Mouse (Mus musculus): ENCODE data around the gene Rps2.
"Not testable (repeated sequence)": the region's sequence is repeated elsewhere in the genome, so short reads cannot be mapped to it uniquely, and the experiment has no call there.

Gene Rps2

GRCm38 (mm10) chr17:24717943-24718342 is at the start of gene Rps2, which contains the start of gene Rnf151:
Gene Rps2, plus strand, starts transcription at chr17:24718116.
Gene Rnf151, minus strand, starts transcription at chr17:24718063.
- no peak for DNase-seq (ENCODE audit: low spot score)

- DNase-seq (ENCODE audit: low spot score) = not testable (repeated sequence)
Measured at GRCm38 (mm10) chr17:24669214-24669544, 48.7 kb upstream of the Rps2 start.

GRCm38 (mm10) chr17:24669545-24670245 is 48.2 kb upstream of the Rps2 start, which contains the start of gene Zfp598:
Gene Zfp598, plus strand, starts transcription at chr17:24669687.
- DNase-seq (ENCODE audit: low spot score) = peak; percentile 95

- DNase-seq (ENCODE audit: low spot score) = peak; percentile 25
Measured at GRCm38 (mm10) chr17:24670246-24670844, 47.6 kb upstream of the Rps2 start.

- DNase-seq (ENCODE audit: low spot score) = no peak
Measured at GRCm38 (mm10) chr17:24671346-24671745, 46.6 kb upstream of the Rps2 start.

- no peak for DNase-seq (ENCODE audit: low spot score)
Measured at GRCm38 (mm10) chr17:24672141-24672540, 45.8 kb upstream of the Rps2 start.

GRCm38 (mm10) chr17:24674277-24674676 is 43.6 kb upstream of the Rps2 start:
- DNase-seq (ENCODE audit: low spot score) = no peak

GRCm38 (mm10) chr17:24676187-24676586 is 41.7 kb upstream of the Rps2 start:
- peak; percentile 86 for DNase-seq (ENCODE audit: low spot score)

GRCm38 (mm10) chr17:24676877-24677276 is 41.0 kb upstream of the Rps2 start:
- DNase-seq (ENCODE audit: low spot score) = no peak

GRCm38 (mm10) chr17:24677500-24678080 is 40.3 kb upstream of the Rps2 start:
- no peak for DNase-seq (ENCODE audit: low spot score)

GRCm38 (mm10) chr17:24686514-24686913 is 31.4 kb upstream of the Rps2 start:
- no peak for DNase-seq (ENCODE audit: low spot score)

GRCm38 (mm10) chr17:24687146-24687595 is 30.7 kb upstream of the Rps2 start:
- peak; percentile 41 for DNase-seq (ENCODE audit: low spot score)

GRCm38 (mm10) chr17:24687599-24687998 is 30.3 kb upstream of the Rps2 start:
- no peak for DNase-seq (ENCODE audit: low spot score)

GRCm38 (mm10) chr17:24689251-24690081 is 28.4 kb upstream of the Rps2 start, which contains the start of gene Syngr3:
Gene Syngr3, minus strand, starts transcription at chr17:24689955.
- peak; percentile 49 for DNase-seq (ENCODE audit: low spot score)

- DNase-seq (ENCODE audit: low spot score) = no peak
Measured at GRCm38 (mm10) chr17:24692385-24692784, 25.5 kb upstream of the Rps2 start.

- DNase-seq (ENCODE audit: low spot score) = no peak
Measured at GRCm38 (mm10) chr17:24695326-24696010, 22.4 kb upstream of the Rps2 start.

- peak; percentile 87 for DNase-seq (ENCODE audit: low spot score)
Measured at GRCm38 (mm10) chr17:24696011-24696697, 21.8 kb upstream of the Rps2 start, which contains the start of the genes Gfer and Noxo1. Gene Gfer, minus strand, starts transcription at chr17:24696156. Gene Noxo1, plus strand, starts transcription at chr17:24696234.

- DNase-seq (ENCODE audit: low spot score) = no peak
Measured at GRCm38 (mm10) chr17:24697985-24698384, 19.9 kb upstream of the Rps2 start.

- no peak for DNase-seq (ENCODE audit: low spot score)
Measured at GRCm38 (mm10) chr17:24698715-24699114, 19.2 kb upstream of the Rps2 start.

- DNase-seq (ENCODE audit: low spot score) = no peak
Measured at GRCm38 (mm10) chr17:24699473-24699872, 18.4 kb upstream of the Rps2 start.

- no peak for DNase-seq (ENCODE audit: low spot score)
Measured at GRCm38 (mm10) chr17:24701251-24701650, 16.7 kb upstream of the Rps2 start.
